Mouse (Mus musculus) adrenal gland, postnatal 36 days (tissue): ENCODE measurements around the gene Tbc1d5. TPM values are rescaled to one million over a fixed set of nuclear protein-coding genes. Genes with fewer than 3 reads are reported as not detected.

Experiments
- DNase-seq, 2 experiments: peaks; one replicate each; pipeline ENCODE4 v3.0.0; 2021; ENCODE audit warnings: mixed read lengths in 1 of 2
- total RNA-seq, 2 experiments: library from RNA; stranded (reverse); gene quantifications; 2 replicates each; pipeline ENCODE4 v1.2.3; 2021

Gene Tbc1d5
- total RNA-seq, 2 experiments from 2014 or later = 21.7 to 21.8 TPM

DNA sequence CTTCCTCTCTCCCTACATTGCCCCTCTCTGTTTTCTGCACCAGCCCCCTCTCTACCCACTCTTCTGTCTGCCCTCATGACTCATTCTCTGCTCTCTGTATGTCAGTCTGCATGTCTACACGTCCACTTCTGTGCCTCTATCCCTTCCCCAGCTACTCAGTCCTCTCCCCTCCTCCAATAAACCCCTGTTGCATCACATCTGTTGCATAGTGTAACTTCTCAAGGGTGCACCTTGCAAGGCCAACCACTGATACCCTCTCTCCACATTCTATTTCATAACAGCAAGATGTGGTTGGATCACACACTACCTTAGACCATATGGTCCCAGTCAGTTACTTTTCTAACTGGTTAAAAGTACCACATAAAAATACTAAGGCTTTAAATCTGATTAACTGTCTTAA is 74.9 kb downstream of the Tbc1d5 start:
- no peak for DNase-seq

DNA sequence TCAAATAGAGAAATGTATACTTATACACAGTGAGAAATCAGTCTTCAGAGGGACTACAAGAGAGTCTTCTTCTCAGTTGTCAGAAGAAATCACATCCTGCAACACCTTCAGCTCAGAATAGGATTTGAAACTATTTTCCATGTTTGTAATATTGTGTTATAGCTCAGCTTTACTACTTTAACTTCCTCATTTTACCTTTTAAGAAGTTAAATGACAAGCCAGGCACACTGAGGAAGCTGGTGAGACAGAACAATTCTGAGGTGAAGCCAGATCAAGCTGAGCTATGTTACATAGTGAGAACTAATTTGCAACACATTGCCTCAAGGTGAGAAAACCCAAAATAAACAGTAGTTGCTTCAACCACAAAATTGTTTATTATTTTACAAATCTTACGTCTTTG is 135.3 kb downstream of the Tbc1d5 start:
- no peak for DNase-seq

DNA sequence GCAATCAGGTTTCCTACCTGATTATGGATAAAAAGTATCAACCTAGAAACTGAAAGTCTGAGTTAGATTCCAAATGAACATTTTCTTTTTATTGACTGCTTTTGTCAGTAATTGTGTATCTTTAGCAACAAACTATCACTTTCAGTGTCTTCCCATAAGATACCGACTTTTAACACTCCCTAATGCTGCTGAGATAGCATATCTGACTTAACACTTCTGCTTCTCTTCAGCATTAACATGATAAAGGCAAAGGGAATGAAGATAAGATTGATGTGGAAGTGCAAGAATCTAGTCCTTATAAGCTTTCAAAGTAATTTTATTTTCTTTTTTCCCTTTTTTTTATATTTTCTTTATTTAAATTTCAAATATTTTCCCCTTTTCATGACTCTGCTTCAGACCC is 138.3 kb downstream of the Tbc1d5 start:
- DNase-seq = no peak

DNA sequence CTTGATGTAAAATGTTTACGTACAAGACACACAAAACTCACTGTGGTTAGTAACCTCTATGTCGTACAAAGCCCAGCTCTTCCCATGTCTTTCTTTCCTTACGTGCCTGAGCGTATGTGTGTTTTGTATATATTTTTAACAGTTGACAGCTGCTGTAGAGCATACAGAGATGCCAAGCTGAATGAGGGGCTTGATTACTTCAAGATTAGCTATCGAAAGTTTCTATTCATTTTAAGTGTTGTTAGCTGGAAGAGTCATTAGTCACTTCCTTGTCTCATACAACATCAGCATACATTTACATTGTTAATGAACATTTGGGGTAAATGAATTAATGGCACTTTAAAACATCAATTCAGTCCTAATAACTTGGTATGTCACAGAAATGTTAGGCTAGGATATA is 155.9 kb downstream of the Tbc1d5 start:
- no peak for DNase-seq

DNA sequence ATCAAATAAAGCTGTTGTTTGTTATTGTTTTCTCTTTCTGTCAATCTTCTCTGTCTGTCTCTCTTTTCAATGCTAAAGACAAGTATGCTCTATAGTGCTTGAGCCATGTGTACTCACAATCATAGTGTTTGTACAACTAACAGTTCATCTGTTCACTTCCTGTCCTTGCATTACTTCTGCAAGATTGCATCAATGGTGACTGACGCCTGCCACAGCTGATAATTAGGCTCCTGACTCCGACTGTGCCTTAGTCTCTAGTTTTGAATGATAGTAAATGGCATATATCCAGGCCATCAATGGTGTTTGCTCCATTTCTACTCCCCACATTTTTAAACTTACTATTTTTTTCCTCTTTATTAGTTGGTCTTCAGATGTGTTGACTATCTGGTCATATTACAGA is 162.8 kb downstream of the Tbc1d5 start:
- no peak for DNase-seq

DNA sequence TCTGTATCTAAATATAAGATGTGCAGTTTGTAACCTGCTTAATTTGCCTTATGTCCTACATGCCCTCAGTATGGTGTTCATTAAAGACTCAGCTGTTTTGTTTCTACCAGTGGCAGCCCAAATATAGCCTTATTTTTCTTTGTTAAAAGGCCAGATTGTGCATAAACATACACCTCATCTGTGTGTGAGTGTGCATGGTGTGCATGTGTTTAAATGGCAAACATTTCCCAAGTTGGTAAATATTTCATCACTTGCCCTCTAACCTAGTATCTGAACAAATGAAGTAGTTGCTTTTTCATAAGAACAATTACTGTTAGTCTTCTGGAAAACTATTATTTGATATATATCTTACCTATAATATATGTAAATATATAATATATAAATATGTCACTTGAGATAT is 165.2 kb downstream of the Tbc1d5 start:
- no peak for DNase-seq

DNA sequence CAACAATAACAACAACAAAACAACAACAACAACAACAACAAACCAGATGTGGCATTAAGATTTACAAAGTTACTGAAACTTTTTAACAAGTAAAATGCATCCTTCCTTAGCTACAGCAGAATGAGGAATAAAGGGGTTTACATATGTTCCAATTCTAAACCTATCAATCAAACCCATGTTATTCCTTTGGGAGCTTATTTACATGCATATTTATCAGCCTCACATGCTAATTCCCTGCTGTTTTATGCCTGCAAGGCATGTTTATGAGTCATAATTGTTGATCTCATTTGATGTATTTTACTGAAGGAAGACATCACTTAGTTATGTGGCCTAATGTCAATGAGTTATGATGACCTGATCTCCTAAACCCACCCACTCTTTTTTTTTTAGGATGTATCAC is 176.0 kb downstream of the Tbc1d5 start:
- no peak for DNase-seq

DNA sequence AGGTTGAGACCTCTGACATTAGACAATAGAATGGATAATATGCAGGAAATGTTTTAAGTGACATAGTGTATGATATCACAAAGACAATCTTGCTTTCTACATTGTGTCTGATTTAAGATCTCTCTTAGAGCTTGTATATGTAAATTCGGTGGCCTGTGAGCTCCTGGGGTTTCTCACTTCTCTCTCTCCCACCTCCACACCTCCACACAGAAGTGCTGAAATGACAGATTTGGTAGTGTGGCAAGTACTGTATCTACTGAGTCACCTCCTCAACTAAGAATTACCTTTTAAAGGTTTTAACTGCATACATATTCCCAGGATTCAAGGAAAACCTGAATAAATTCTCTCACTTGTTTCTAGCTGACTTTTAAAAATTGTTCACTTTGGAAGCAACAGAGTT is 180.9 kb downstream of the Tbc1d5 start:
- no peak for DNase-seq

DNA sequence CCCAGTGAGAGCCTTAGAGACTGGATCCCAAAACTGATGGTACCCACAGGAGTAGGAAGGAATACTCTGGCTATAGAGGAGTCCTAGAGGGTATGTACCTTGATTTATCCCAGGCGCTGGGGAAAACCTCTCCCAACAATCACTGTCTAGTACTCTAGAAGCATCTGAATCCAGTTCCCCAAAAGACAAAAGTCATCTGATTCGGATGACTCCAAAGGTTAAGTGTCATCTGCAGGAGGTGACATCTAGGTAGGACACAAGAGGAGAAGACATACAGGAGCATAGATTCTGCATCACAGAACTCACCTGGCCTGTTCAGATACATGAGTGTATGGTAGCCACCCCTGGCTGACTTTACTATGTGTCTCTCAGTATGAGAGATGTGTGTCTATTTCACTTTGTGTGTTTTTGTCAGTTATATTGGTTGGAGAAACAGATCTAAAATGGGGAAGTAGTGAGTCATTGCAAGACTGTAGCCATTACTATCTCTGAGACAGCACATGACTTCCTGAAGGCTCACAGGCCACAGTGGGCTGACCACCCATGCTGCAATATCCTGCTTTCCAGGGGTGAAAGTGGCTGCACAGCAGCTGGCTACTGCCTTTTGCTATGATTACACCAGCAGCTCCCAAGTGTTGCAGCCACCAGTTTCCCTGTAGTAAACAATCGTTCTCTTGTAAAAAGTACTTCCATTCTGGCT is 185.7 kb downstream of the Tbc1d5 start:
- DNase-seq = peak; percentile 6 to 15

DNA sequence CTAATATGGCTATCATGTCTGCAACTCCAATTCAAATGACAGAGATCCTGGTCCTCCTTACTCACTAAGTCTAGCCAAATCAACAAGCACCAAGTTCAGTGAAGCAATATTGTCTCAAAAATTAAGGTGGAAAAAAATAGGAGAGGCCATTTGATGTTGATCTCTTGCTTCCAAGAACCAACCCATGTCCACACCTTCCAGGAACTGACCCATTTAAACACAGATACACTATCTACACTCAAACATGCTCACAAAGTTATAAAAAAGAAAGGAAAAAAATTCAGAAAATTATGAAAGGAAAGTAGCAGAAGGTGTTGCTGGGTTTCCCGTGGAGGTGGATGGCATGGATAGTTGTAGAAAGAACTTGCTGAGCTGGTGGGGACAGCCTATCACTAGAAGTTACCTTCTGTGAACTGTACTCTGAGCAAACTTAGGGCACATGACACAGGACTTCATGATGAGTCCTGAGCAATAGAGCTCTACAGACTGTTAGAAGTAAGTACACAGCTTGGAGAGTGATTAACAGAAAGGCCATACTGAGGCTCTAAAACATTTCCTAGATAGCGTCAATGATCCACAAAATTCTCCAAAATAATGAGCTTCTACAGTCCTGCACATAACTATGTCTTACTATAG is 188.3 kb downstream of the Tbc1d5 start:
- DNase-seq = no peak

DNA sequence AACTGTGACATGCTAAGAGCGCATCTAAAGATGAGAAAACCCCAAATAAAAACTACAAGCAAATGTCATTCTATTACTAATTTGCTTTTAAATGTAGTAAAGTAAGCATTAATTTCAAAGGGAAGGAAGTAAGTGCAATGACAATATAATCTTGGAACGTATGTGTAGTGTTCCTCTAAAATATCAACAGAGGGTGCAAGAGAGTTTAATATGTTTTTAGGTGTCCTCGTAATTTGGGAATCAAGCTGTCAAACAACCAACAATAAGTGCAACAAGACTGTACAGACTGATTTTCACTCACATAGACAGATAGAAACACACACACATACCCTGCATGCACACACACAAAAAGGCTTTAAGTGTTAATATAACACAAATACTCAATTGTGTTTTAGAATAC is 191.2 kb downstream of the Tbc1d5 start:
- no peak for DNase-seq

DNA sequence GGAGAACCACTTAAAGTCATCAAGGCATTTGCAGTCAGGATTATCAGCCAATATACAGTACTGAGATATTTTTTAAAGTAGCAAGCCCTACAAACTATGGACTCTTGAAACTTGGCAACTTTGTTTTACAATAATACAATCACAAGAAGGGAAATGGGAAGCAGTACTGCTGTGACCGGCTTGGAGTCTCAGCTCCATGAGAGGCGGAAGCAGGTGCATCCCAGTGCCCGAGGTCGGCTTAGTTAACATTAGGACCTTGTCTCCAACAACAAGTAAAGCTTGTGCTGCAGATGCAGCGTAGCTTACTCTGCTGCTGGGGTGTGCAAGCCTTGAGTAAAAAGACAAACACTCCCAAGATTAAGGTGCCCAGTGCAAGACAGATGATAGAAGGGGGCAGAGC is 197.2 kb downstream of the Tbc1d5 start:
- DNase-seq = no peak

DNA sequence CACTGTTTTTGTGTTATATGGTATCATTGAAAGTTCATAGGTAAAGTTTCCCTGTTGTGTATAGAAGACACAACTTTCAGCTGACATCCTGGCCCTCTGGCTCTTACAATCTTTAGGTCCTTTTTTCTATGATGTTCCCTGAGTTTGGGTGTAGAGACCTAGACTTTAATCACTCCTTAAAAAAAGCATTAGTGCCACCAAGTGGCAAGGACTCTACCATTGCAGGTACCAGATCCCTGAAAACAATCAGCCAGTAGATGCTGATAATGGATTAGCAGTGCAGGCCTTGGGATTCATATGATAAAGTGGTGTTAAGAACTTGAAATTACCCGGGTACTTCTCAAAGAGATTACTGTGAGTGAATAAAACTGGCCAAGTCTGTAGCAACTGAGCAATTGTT is 207.0 kb downstream of the Tbc1d5 start:
- DNase-seq = peak in 1 of 2 experiments; percentile 4

DNA sequence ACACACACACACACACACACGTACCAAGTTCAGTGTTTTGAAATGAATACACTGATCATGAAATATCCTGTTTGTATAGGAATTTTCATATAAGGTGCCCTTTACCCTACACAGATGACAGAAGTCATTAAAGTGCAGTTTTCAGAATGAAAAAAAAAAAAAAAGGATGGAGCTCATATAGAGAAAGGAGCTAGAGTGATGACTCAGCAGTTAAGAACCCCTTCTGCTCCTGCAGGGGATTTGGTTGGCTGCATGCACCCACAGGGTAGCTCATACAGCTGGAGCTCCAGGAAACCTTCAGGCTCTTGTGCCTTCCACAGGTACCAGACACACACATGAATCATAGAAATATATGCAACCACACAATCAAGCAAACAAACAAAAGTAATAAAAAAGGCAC is 213.0 kb downstream of the Tbc1d5 start:
- DNase-seq = no peak

DNA sequence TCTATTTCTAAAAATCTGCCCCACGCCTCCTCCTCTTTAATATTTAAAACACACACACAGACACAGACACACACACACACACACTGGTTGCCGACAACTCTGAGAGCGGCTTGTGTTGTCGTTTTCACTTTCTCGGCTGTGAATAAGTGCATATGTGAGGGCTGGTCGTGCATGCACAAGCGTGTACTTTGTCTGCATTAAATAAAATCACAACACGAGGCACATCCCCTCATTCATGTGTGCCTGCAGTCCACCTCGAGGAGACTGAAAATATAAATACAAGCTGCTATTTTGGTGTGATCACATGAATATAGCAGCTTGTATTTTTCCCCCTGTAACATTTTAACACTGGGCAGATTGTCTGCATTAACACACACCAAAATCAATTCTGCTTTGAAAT is 224.8 kb downstream of the Tbc1d5 start:
- DNase-seq = no peak

DNA sequence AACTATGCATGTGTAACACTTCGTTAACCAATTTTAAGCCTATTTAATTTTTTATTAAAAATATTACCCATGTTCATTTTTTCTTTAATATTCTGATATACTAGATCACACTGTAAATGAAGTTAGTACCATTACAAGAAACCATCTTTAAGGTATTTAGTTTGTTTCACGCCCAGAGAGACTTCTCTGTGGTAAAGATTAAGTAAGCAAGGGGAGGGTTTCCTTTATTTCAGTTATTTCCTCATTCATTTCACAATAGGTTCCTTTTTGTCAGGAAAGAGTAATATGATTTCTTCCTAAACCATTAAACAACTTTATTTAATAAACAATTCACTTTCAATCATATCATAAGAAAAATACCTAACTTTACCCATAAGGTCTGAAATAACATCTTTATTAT is 256.8 kb downstream of the Tbc1d5 start:
- no peak for DNase-seq

DNA sequence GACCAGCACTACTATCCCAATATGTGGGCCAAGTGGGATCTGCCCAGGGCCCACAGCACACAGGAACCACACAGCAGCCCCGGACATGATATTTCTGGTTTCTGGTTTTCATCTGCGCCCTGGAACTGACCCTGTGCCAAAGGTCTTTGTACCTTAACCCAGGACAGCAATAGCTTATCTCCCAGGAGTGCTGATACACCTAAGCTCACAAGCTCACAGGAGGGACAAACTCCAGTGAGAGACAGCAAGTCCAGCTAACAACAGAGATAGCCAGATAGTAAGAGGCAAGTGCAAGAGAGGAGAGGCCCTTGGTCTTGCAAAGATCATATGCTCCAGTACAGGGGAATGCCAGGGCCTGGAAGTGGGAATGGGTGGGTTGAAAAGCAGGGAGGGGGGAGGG is 263.9 kb downstream of the Tbc1d5 start:
- no peak for DNase-seq

DNA sequence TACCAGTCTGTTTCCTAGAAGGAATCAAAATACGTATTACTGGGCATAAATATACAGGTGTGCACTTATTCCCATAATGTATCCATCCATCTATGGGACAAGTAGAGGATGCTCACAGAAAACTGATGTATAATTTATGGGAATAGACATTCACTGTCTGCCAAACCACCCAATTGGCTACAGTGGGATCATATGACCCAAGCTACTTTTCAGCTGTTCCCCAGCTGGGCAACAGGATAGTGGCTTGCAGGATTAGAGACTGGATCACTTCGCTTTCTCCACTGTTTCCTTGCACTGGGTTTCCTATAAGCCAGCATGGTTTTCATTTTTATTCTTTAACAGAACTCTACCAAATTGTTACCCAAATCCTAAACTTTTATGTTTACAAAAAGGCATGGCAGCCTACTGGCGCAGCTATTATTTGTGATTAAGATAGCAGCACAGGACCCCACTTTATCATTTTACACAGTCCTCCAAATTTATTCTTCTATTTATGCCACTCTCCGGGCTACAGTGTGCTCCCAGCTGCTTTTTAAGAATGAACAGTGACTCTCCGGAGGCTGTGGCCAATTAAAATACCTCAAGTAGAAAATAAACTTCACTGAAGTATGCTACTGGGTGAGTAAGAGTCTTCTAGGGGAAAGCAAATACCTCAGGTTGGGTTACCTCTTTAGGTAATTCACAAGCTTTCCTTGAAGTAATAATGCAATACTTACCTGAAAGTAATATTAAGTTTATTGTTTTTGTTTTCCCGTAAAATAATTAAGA is 270.4 kb downstream of the Tbc1d5 start:
- no peak for DNase-seq

DNA sequence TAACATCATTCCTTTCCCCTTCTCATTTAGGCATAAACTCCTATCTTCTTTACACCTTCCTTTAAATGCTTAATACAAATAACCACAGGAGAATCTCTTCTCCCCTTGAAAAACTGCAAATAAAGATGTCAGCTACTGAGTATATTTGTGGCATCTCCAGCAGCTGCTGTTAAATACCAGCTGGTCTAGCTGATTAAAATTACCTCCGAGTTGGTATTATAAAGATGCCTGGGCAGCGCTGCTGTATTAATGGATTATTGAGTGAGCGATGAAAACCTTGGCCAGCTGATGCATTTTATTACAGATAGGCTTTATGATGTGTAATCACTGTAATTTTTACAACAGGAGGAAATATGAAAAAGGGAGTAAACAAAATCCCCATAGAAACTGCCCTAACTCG is 271.0 kb downstream of the Tbc1d5 start:
- no peak for DNase-seq

DNA sequence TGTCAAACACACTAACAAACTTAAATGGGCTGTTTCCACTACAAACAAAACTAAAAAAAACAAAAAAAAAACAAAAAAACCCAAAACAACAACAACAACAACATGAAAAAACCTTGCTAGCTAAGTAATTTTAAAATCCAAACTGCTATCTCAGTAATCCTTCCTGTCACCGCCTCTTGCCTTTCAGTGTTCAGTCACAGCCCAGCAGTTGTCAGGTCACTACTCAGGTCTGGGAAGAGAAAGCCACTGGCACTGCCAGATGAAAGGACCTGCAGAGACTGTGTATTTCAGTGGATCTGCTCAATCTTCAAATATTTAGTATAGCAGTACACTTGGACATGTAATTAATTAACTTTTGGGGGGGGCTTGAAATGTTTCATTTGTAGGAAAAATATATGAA is 272.5 kb downstream of the Tbc1d5 start:
- DNase-seq = no peak

DNA sequence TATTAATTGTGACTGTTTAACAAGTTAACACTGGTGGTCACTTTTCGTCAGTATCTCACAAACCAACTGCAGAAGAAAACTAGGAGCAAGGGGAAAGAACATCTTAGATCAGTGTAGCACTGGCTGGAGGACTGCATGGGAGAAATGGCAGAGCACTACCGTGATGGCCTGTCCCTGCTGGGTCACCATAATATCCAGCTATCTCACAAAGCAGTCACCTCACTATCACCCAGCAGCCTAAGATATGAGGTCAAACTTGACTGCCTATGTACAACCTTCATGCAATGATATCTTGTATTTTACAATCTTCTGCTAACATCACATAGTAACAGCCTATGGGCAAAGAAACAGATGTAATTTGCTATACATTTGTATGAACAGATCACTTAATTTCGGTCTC is 274.7 kb downstream of the Tbc1d5 start:
- no peak for DNase-seq

DNA sequence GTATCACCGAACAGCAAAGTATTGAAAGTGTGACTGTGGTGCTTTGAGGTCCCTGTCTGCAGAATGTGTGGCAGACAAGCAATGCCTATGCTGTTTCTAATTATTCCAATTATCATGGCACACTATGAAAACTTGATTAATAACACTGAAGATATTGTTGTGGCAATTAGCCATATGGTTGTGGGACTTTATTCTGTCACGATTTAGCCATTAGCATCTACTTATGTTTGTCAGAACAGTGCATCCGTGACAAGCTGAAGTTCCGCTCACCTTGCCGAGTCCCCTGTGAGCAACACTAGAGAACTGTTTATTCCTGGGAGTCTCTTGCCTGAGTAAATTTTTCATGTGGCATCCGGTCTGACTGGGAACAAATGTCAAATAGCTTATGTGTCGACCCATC is 281.3 kb downstream of the Tbc1d5 start:
- no peak for DNase-seq

DNA sequence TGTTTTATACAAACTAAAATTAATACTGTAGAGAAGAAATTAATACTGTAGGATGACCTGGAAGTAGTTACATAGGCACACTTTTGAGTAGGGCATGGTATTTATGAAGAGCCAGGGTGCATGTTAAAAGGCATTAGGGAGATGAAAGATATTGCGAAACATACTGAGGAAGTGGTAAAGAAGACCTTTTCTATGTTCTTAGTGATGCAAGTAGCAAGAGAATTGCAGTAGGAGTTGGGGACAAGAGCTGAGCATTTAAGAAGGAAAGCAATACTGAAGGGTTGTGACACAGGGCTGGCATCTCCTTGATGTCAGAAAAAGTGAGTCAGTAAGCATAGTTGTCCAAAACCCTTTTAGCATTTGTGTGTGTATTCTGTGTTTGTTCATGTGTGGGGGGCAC is 289.7 kb downstream of the Tbc1d5 start:
- DNase-seq = no peak

DNA sequence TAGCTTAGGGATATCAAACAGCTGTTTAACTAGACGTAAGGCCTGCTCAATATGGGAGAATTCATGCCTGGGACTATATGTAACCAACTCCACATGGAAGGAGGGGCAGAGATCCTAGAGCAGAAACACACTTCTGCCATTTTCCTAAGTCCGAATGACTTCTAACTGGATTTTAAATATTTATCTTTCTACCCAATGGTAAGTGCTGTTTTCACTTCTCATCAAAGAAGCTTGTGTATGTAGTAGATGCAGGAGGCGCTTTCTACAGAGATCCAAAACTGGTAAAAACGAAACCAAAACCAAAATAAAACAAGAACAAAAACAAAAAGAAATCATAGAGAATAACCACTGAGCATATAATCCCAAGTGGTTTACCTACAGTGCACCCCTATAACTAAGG is 299.2 kb downstream of the Tbc1d5 start:
- no peak for DNase-seq
